Mouse (Mus musculus) gastrocnemius, adult 2 months (tissue): ENCODE results near the gene Uts2. TPM values are rescaled to one million over a fixed set of nuclear protein-coding genes. Genes with fewer than 3 reads are reported as not detected.

Experiments used
- DNase-seq: peaks from one replicate; pipeline ENCODE4 v3.0.0; 2022
- H3K27ac ChIP-seq: fragments of 200-600 bp; 2 replicates; pipeline ENCODE4 v1.8.1; 2022; ENCODE audit warnings: mild to moderate bottlenecking
- H3K4me3 ChIP-seq: fragments of 200-600 bp; 2 replicates; pipeline ENCODE4 v1.8.1; 2022; ENCODE audit warnings: mild to moderate bottlenecking, moderate library complexity
- CTCF ChIP-seq: fragments of 200-600 bp; IDR thresholded peaks from 2 replicates; pipeline ENCODE4 v1.8.1; 2022; ENCODE audit warnings: antibody characterized with exemption, mild to moderate bottlenecking, moderate library complexity
- intact Hi-C: fragments of 180-260 bp; cut with DNase I; formaldehyde crosslinking; loops from one replicate; pipeline ENCODE4 v1.15.1; 2025
- total RNA-seq, 2 experiments: library from RNA; stranded (reverse); gene quantifications; 2 replicates each; pipeline ENCODE4 v1.2.3; 2021

Gene Uts2
- total RNA-seq, 2 experiments from 2014 or later: not detected

DNA sequence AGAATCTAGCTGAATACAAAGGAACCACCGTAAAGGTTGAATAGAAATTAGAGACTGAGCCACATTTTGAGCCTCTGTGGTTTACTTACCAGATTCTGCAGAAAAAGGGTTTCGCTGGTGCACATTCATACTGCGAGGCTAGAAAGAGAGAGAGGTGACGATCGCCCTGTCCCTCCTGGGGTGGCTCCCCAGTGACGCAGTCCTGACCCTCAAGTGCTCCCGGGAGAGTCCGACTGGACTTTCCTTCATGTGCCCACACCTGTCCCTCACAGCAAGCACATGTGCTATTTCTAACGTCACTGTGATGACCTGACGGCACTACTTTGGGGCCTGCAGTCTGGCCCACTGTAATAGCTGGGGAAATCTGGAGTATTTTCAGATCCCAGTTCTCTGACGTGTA, 40.9 kb downstream of the Uts2 start:
- Histone ChIP-seq H3K27ac (no peak overlapping the region), H3K4me3 (no peak overlapping the region)
- TF ChIP-seq CTCF: no peak
- DNase-seq: no peak
- intact Hi-C loops: no loop called here

DNA sequence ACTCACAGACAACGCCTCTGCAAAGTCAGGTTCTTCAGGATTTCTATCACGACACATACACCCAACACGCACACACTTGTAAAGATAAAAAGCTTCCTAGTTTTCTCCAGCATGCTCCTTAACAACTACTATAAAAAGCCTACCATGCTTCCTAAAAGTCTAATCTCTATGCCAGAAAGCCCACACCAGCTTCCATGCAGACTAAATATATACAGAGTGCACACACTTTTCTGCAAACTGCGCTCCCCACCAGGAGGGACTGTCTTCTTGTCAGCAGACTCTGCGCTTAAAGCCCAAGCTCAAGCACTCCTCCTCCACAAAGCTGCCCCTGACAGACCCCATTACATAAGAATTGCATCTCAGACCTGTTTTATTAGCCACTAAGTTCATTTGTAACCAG, 44.6 kb downstream of the Uts2 start:
- Histone ChIP-seq H3K4me3 (peak overlapping the region; percentile 9; the same call in 1 of the 2 replicates), H3K27ac (peak overlapping the region; percentile 12; the same call in 1 of the 2 replicates)
- TF ChIP-seq CTCF: no peak
- DNase-seq: no peak
- intact Hi-C loops: no loop called here

DNA sequence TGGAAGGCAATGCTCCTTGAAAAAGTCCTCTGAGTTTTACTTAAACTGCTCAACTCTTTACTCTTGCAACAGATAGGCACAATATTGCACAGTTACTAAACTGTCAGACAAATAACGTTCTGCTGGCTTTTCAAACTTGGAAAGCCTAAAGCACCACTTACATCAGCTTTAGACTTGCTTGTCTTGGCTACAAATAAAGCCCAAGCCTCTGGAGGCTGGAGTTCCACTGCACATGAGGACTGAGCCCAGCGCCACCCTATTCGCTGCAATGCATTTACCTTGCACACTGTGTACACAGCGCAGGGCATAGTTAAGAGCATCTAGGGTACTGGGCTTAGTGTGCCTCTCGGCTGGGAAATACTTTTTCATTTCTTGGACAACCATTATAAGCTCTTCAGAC, 46.4 kb downstream of the Uts2 start:
- no peak for TF ChIP-seq CTCF
- Histone ChIP-seq H3K27ac (peak overlapping the region; percentile 97), H3K4me3 (peak overlapping the region; percentile 84)
- DNase-seq: peak; percentile 50
- intact Hi-C loops: no loop called here

DNA sequence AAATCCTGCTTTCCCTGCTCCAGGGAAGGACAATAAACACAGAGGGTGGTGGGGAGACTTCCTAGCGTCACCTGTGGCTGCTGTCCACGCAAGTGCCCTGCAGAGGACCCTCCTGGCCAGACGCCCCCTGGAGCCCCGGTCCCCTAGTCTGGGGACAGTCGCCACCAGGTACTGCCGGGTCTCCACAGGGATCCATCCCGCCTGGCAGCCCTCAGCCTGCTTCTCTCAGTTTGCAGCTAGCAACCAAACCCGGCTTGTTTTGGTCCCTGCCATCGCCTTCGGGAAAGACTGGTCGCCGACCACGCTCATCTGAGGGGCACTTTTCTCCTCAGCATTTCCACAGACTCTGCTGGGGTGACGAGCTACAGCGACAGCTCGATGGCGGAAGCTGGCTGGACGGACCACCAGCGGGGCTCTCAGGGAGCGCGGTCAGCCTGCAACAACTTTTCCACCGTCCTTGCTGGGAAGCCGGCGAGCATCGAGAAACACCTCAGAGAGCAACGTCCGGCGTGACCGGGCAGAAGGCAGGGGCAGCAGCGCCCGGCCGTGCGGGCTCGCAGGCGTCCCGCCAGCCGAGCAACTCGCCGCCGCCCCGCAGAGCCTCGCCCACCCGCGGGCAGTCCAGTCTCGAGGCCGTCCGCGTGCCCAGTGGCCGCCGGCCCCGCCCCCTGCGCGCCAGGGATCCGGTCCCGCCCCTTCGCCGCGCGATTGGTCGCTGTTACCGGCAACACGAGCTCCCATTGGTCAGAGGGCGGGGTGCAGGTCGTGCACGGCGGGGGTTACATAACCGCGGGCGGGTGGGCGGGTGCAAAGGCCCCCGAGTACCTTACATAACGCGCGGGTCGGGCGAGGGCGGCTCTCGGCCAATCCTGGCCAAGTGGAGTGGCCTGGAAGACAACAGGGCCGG, 47.4 kb downstream of the Uts2 start, which contains the start of gene Per3:
Gene Per3, minus strand, starts transcription at position 629 of the 907 bp plus-strand sequence.
- intact Hi-C loops: no loop called here
- peak; percentile 100 for DNase-seq
- no peak for TF ChIP-seq CTCF
- peak within 1 kb of the TSS; percentile 97 for H3K27ac ChIP-seq
- peak within 1 kb of the TSS; percentile 84 for H3K4me3 ChIP-seq

DNA sequence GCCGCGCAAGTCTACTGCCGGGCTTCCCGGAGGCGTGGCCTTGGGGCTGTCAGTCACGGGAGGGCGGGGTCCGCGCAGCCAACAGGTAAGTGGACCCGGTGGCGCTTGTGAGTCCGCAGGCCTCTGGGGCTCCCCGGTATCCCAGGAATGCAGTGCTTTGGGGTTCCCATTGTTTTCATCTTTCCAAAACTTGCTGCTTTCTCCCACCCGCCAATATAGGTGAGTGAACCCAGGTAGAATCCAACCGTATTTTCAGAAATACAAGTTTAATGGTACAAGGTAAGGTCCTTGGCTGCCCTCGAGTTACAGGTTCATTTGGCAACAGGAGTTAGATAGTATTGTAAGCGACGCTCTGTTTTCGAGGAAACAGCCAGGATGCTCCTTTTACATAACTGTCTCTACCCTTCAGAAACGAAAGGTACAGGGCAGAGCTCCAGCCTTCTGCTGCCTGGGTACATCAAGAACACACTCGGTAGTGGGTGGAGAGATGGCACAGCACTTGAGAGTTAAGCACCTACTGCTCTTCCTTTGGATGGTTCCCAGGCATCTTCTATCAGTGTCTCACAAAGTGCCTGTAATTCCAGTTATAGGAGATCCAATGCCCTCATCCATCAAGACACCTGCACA, 48.2 kb downstream of the Uts2 start:
- Histone ChIP-seq H3K4me3 (peak overlapping the region; percentile 84), H3K27ac (peak overlapping the region; percentile 97)
- DNase-seq: no peak
- no peak for TF ChIP-seq CTCF
- intact Hi-C loops: no loop called here

DNA sequence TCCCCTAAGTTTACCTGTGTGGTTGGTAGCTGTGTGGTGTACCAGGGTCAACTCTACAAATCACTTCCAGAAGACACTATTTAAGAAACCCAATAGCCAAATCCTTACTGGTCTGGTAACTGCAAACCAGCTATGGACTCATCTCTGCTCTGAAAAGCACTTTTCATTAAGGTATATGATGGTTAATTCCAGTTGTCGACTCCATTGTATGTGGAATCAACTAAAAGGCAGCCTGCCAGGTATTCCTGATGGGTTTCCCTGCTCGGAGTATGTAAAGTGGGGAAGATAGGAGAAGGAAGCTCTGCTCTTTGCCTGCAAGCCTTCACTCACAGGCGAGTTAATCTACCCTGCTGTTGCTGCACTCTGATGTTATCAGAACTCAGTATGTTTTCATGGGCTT, 49.6 kb downstream of the Uts2 start:
- intact Hi-C loops: no loop called here
- DNase-seq: no peak
- TF ChIP-seq CTCF: no peak
- no peak overlapping the region for H3K4me3 ChIP-seq
- no peak overlapping the region for H3K27ac ChIP-seq

DNA sequence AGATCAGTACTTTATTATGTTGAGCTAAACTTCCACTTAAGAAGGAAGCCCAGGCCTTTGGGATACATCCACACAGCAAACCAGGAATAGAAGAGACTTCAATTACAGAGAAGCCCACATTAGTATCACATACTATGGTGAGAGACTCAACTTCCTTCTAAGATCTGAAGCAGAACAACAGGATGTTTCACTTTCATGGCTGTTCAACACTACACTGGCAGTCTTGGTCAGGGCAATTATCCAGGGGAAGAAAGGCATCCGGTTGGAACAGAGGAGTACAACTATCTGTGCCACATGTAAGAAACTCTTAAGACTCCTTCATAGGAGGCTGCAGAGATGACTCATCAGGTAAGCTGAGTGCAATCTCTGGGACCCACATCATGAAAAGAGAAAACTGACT, 54.3 kb downstream of the Uts2 start:
- DNase-seq: no peak

More for the DNA sequence above, 54.3 kb downstream of the Uts2 start:
- Histone ChIP-seq H3K27ac (peak overlapping the region; percentile 46), H3K4me3 (no peak overlapping the region)
- intact Hi-C loops: no loop called here
- TF ChIP-seq CTCF: no peak

Other genes with a start within 250 kb of the Uts2 start
- 10 to 100 TPM; 20.7 to 50.5 TPM for gene Errfi1, start 143.2 kb upstream of the Uts2 start, total RNA-seq
- 100 to 1,000 TPM; 579 to 815 TPM for gene Park7, start 82.7 kb upstream of the Uts2 start, total RNA-seq
- gene Tnfrsf9, start 82.5 kb upstream of the Uts2 start, total RNA-seq: under 1 TPM in 1 of 2 experiments, not detected in 1; 0.20 TPM
- gene Per3, start 47.6 kb downstream of the Uts2 start, total RNA-seq: 1 to 10 TPM; 3.6 to 9.3 TPM
- 10 to 100 TPM; 53.8 to 56.3 TPM for gene Vamp3, start 60.9 kb downstream of the Uts2 start, total RNA-seq
- gene Gm13090, start 92.5 kb downstream of the Uts2 start, total RNA-seq: not detected